Mouse (Mus musculus) liver, embryonic 13.5 days (tissue): Measurements from ENCODE around the gene C1qbp. TPM values are rescaled to one million over a fixed set of nuclear protein-coding genes. Genes with fewer than 3 reads are reported as not detected.
A peak's percentile ranks its signal among the peaks of the same experiment; 100 is the strongest.

Experiments
- ATAC-seq: fragments of 200-750 bp; cut with Nextera tagmentation; 2 replicates; pipeline ENCODE4 v1.8.0; 2017; ENCODE audit warnings: low read depth, mild to moderate bottlenecking, moderate number of reproducible peaks, moderate library complexity
- DNase-seq: peaks from one replicate; pipeline ENCODE4 v3.0.0; 2022
- H3K27ac ChIP-seq: fragments of 300-500 bp; sonication (generic); 2 replicates; pipeline ENCODE4 v1.5.1; 2015; ENCODE audit warnings: moderate library complexity, mild to moderate bottlenecking, inconsistent platforms
- H3K27me3 ChIP-seq: fragments of 300-500 bp; sonication (generic); 2 replicates; pipeline ENCODE4 v1.6.1; 2015; ENCODE audit warnings: mild to moderate bottlenecking, inconsistent platforms
- H3K36me3 ChIP-seq: fragments of 300-500 bp; sonication (generic); 2 replicates; pipeline ENCODE4 v1.6.1; 2015; ENCODE audit warnings: mild to moderate bottlenecking, inconsistent platforms
- H3K4me1 ChIP-seq: fragments of 300-500 bp; sonication (generic); replicated peaks from 2 replicates; pipeline ENCODE4 v1.6.1; 2015; ENCODE audit warnings: inconsistent platforms
- H3K4me2 ChIP-seq: fragments of 300-500 bp; sonication (generic); 2 replicates; pipeline ENCODE4 v1.6.1; 2015; ENCODE audit warnings: inconsistent platforms, mild to moderate bottlenecking, moderate library complexity
- H3K4me3 ChIP-seq: fragments of 300-500 bp; sonication (generic); replicated peaks from 2 replicates; pipeline ENCODE4 v1.5.1; 2015; ENCODE audit warnings: mild to moderate bottlenecking, inconsistent platforms
- H3K9ac ChIP-seq: fragments of 300-500 bp; sonication (generic); 2 replicates; pipeline ENCODE4 v1.6.1; 2015; ENCODE audit warnings: mild to moderate bottlenecking, inconsistent platforms
- H3K9me3 ChIP-seq: fragments of 300-500 bp; sonication (generic); replicated peaks from 2 replicates; pipeline ENCODE4 v1.6.1; 2016; ENCODE audit warnings: inconsistent platforms
- WGBS: fragments of 180-500 bp; shearing (Covaris S2); methylation state at CpG from one replicate; pipeline ENCODE4 v1.1.7; 2015; ENCODE audit not compliant: insufficient replicate concordance; 5-methylcytosine and 5-hydroxymethylcytosine counted together
- polyA plus RNA-seq: library from polyadenylated mRNA; unstranded; fragments of >200 nt; fragmentation: Nextera tagmentation; extraction: Ambion mirVana; gene quantifications from 2 replicates; pipeline ENCODE4 v1.2.1, GENCODE M21; 2015

Gene C1qbp
- polyA plus RNA-seq, 1 experiment from 2014 or later = 321 TPM

DNA sequence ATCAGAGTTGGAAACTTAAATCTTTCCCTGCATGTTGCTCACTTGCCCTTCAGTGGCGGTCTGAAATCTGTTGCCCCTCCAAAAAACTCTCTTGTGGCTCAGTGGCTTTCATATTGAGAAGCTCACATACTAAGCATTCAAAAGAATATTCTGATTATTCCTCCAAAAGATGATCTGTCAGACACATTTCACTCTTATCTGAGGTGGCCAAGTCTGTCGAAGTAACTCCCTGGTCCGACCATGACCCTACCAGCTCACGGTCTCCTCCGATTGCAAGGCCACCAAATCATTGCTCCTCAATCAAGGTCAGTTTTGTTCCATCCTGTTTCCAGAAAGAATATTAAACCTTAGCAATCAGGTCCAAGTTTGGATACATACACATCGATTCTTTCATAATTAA is 24.2 kb upstream of the C1qbp start:
- DNase-seq (no peak), ATAC-seq (no peak)
- Histone ChIP-seq H3K9ac (no peak overlapping the region), H3K36me3 (peaks cover 44% of the 10 kb centered on the region), H3K4me3 (no peak overlapping the region), H3K27ac (no peak overlapping the region), H3K4me2 (no peak overlapping the region), H3K4me1 (peaks cover 25% of the 10 kb centered on the region), H3K27me3 (no peaks in the 10 kb centered on the region), H3K9me3 (no peaks in the 10 kb centered on the region)
- WGBS = 78% methylated on average over 6 of the region's 6 CpGs

DNA sequence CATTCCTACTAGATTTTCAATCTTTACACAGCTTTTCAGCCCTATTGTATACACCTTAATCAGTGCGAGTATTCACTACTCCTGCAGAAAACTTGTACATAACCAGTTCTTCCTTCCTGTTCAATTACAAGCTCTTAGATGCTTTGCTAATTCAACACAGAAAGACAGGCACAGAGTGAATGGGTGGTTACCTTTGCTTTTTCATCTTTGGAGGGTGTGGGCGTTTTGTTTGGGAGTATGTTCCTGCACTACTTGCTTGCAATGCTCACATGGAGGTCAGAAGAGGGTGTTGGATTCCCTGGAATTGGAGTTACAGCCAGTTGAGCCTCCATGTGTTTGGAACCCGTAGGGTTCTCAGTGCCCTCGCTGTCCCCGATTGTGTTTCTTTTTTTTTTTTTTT is 22.2 kb upstream of the C1qbp start:
- 53% methylated on average over 5 of the region's 5 CpGs for WGBS
- Histone ChIP-seq H3K4me1 (peaks cover 31% of the 10 kb centered on the region), H3K27ac (peak overlapping the region; percentile 41), H3K36me3 (peaks cover 25% of the 10 kb centered on the region), H3K4me2 (peak overlapping the region; percentile 90), H3K9ac (peak overlapping the region; percentile 53; the same call in 1 of the 2 replicates), H3K9me3 (no peaks in the 10 kb centered on the region), H3K4me3 (peak overlapping the region; percentile 96), H3K27me3 (no peaks in the 10 kb centered on the region)
- DNase-seq (no peak), ATAC-seq (no peak)

DNA sequence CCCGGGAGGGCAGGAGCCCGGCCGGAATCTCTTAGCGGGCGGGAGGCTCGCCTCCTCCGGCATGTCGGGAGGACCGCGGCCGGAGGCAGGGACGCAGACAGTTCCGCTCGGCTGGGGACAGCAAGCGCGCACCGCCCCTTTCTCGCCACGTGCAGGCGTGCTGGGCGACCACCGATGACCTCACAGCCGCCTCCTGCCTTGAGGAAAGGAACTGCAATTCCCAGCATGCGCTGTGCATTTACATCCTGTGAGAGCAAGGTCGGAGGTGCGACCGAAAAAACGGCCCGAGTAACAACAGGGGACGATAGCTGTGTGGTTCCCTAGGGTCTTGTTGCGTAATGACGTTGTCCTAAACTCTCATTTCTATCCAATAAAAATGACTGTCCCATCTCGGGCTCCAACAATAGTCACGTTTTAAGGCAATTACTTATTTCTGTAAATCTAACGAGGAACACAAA is 21.5 kb upstream of the C1qbp start, which contains the start of gene Dhx33:
TSS of gene Dhx33 (minus strand) at position 122 of the 458 bp plus-strand sequence.
- Histone ChIP-seq H3K27ac (peak within 1 kb of the TSS; percentile 77), H3K36me3 (peaks cover 25% of the 10 kb centered on the region), H3K4me1 (peaks cover 31% of the 10 kb centered on the region), H3K27me3 (no peaks in the 10 kb centered on the region), H3K4me3 (peak within 1 kb of the TSS; percentile 96), H3K4me2 (peak within 1 kb of the TSS; percentile 90), H3K9ac (peak within 1 kb of the TSS; percentile 86), H3K9me3 (no peaks in the 10 kb centered on the region)
- DNase-seq = peak; percentile 91
- ATAC-seq = peak; percentile 91
- under 1% methylated on average over 35 of the region's 35 CpGs for WGBS

- WGBS = under 1% methylated on average over 49 of the region's 49 CpGs
- no peak for DNase-seq
Measured at GRCm38 (mm10) chr11:71003611-71004315, 20.9 kb upstream of the C1qbp start.

DNA sequence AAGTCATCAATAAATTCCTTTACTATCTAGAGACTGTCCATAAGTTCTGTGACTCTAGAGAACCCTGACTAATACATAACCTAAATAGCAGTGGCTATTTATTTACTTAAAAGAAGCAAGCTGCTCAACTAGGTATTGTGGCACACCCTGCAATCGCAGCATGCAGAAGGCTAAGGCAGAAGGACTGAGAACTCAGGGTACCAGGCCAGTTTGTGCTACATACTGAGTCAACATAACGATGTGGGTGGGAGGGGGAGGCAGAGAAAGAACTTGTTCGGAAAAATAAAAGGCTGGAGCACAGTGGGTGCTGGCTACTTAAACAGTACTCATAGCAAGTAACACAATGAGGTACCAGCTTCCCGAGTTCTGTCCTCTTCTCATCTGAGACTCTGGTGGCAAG is 18.3 kb upstream of the C1qbp start:
- H3K27me3 ChIP-seq = no peaks in the 10 kb centered on the region
- no peaks in the 10 kb centered on the region for H3K9me3 ChIP-seq
- 81% methylated on average over 4 of the region's 4 CpGs for WGBS
- H3K4me2 ChIP-seq = no peak overlapping the region
- peaks cover 27% of the 10 kb centered on the region for H3K4me1 ChIP-seq
- DNase-seq (no peak), ATAC-seq (no peak)
- H3K36me3 ChIP-seq = peaks cover 36% of the 10 kb centered on the region
- H3K9ac ChIP-seq = no peak overlapping the region
- H3K4me3 ChIP-seq = no peak overlapping the region
- no peak overlapping the region for H3K27ac ChIP-seq

More at GRCm38 (mm10) chr11:71003611-71004315, 20.9 kb upstream of the C1qbp start:
- peak overlapping the region; percentile 96 for H3K4me3 ChIP-seq
- H3K36me3 ChIP-seq = peaks cover 26% of the 10 kb centered on the region
- H3K9me3 ChIP-seq = no peaks in the 10 kb centered on the region
- peak overlapping the region; percentile 90 for H3K4me2 ChIP-seq
- peaks cover 27% of the 10 kb centered on the region for H3K4me1 ChIP-seq
- peak overlapping the region; percentile 86 for H3K9ac ChIP-seq
- peak overlapping the region; percentile 77 for H3K27ac ChIP-seq
- peak; percentile 79 for ATAC-seq
- no peaks in the 10 kb centered on the region for H3K27me3 ChIP-seq

DNA sequence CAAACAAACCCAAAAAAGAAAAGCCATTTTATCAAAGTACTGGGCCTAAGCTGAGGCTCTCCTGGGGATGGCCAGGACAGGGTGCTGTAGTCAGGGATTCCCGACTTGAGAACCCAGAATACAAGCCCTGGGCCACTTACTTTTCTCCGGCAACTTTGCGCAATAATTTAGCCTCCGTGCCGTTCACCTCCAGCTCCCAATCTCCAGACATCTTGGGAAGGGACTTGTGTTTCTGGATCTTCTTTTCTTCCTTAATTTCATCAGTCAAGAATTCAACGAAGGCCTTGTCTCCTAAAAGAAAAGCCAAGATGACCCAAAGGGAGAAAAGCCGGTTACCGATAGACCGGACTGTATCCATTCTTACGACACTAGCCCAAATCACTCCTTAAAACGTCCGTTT is 796 bp downstream of the C1qbp start:
- Histone ChIP-seq H3K4me2 (peak overlapping the region; percentile 95), H3K27ac (peak overlapping the region; percentile 55; the same call in 1 of the 2 replicates), H3K9me3 (no peaks in the 10 kb centered on the region), H3K4me3 (peak overlapping the region; percentile 95), H3K36me3 (peaks cover 69% of the 10 kb centered on the region), H3K27me3 (no peaks in the 10 kb centered on the region), H3K4me1 (peaks cover 40% of the 10 kb centered on the region), H3K9ac (peak overlapping the region; percentile 88)
- 2% methylated on average over 12 of the region's 12 CpGs for WGBS
- ATAC-seq (no peak), DNase-seq (no peak)

GRCm38 (mm10) chr11:70980751-70981510 is 1.9 kb downstream of the C1qbp start:
- H3K9ac ChIP-seq = peak overlapping the region; percentile 88
- peak overlapping the region; percentile 95 for H3K4me3 ChIP-seq
- 69% methylated on average over 14 of the region's 14 CpGs for WGBS

GRCm38 (mm10) chr11:70980232-70980631 is 2.6 kb downstream of the C1qbp start:
- Histone ChIP-seq H3K27me3 (no peaks in the 10 kb centered on the region), H3K9me3 (no peaks in the 10 kb centered on the region), H3K4me2 (peak overlapping the region; percentile 95; the same call in 1 of the 2 replicates), H3K4me3 (no peak overlapping the region), H3K4me1 (peaks cover 43% of the 10 kb centered on the region), H3K9ac (no peak overlapping the region), H3K36me3 (peaks cover 69% of the 10 kb centered on the region), H3K27ac (no peak overlapping the region)
- no peak for DNase-seq
- ATAC-seq = no peak
- WGBS = 80% methylated on average over 6 of the region's 6 CpGs

More at GRCm38 (mm10) chr11:70980751-70981510, 1.9 kb downstream of the C1qbp start:
- Histone ChIP-seq H3K27ac (peak overlapping the region; percentile 58), H3K27me3 (no peaks in the 10 kb centered on the region), H3K9me3 (no peaks in the 10 kb centered on the region), H3K4me1 (peaks cover 40% of the 10 kb centered on the region), H3K4me2 (peak overlapping the region; percentile 95), H3K36me3 (peaks cover 69% of the 10 kb centered on the region)
- no peak for DNase-seq
- ATAC-seq = 0 out of 2 replicates have a peak, but pooled peaks have one; percentile 19

- peaks cover 63% of the 10 kb centered on the region for H3K4me1 ChIP-seq
- WGBS = 84% methylated on average over 6 of the region's 6 CpGs
- H3K27me3 ChIP-seq = no peaks in the 10 kb centered on the region
- no peak overlapping the region for H3K4me3 ChIP-seq
- peak overlapping the region; percentile 9; the same call in 1 of the 2 replicates for H3K27ac ChIP-seq
- no peak overlapping the region for H3K9ac ChIP-seq
- no peak for DNase-seq
- no peak overlapping the region for H3K4me2 ChIP-seq
- no peak for ATAC-seq
- peaks cover 90% of the 10 kb centered on the region for H3K36me3 ChIP-seq
- no peaks in the 10 kb centered on the region for H3K9me3 ChIP-seq
Measured at GRCm38 (mm10) chr11:70977293-70977692, 5.5 kb downstream of the C1qbp start.

GRCm38 (mm10) chr11:70975193-70975592 is 7.6 kb downstream of the C1qbp start:
- Histone ChIP-seq H3K36me3 (peaks cover 87% of the 10 kb centered on the region), H3K4me3 (no peak overlapping the region), H3K4me2 (no peak overlapping the region), H3K4me1 (peaks cover 56% of the 10 kb centered on the region), H3K9me3 (no peaks in the 10 kb centered on the region), H3K27me3 (no peaks in the 10 kb centered on the region), H3K27ac (peak overlapping the region; percentile 29; the same call in 1 of the 2 replicates), H3K9ac (peak overlapping the region; percentile 15; the same call in 1 of the 2 replicates)
- ATAC-seq = no peak
- WGBS = 65% methylated on average over 2 of the region's 2 CpGs
- no peak for DNase-seq

- DNase-seq = no peak
- peaks cover 74% of the 10 kb centered on the region for H3K36me3 ChIP-seq
Measured at GRCm38 (mm10) chr11:70973947-70974346, 8.9 kb downstream of the C1qbp start.

More at GRCm38 (mm10) chr11:70973947-70974346, 8.9 kb downstream of the C1qbp start:
- H3K9me3 ChIP-seq = no peaks in the 10 kb centered on the region
- no peaks in the 10 kb centered on the region for H3K27me3 ChIP-seq
- H3K4me1 ChIP-seq = peaks cover 52% of the 10 kb centered on the region
- 69% methylated on average over 4 of the region's 4 CpGs for WGBS
- H3K4me2 ChIP-seq = no peak overlapping the region
- 0 out of 2 replicates have a peak overlapping the region, but pooled peaks have one; percentile 15 for H3K9ac ChIP-seq
- ATAC-seq = no peak
- no peak overlapping the region; the same call in 1 of the 2 replicates for H3K27ac ChIP-seq
- no peak overlapping the region for H3K4me3 ChIP-seq
